Mouse (Mus musculus) thymus, adult 2 months (tissue): ENCODE measurements at regions not wholly inside any gene's neighbourhood (a gene's known extent, or its start where the extent isn't known, plus 50 kb on each side); places are given as distances from the start of the nearest gene placed in this dataset.

Experiments
- CTCF ChIP-seq: fragments of 200-500 bp; IDR thresholded peaks from 2 replicates; pipeline ENCODE4 v1.5.1; 2012; ENCODE audit warnings: mild to moderate bottlenecking, control low read depth, low read length, moderate library complexity, borderline replicate concordance; ENCODE audit not compliant: control insufficient read depth, poor library complexity, insufficient read depth; ENCODE audit errors: extremely low read depth
- POLR2A ChIP-seq: fragments of 200-500 bp; IDR thresholded peaks from 2 replicates; pipeline ENCODE4 v1.6.1; 2012; ENCODE audit warnings: mild to moderate bottlenecking, low read length, control low read depth, moderate library complexity; ENCODE audit not compliant: control insufficient read depth, poor library complexity, insufficient read depth; ENCODE audit errors: extremely low read depth

DNA sequence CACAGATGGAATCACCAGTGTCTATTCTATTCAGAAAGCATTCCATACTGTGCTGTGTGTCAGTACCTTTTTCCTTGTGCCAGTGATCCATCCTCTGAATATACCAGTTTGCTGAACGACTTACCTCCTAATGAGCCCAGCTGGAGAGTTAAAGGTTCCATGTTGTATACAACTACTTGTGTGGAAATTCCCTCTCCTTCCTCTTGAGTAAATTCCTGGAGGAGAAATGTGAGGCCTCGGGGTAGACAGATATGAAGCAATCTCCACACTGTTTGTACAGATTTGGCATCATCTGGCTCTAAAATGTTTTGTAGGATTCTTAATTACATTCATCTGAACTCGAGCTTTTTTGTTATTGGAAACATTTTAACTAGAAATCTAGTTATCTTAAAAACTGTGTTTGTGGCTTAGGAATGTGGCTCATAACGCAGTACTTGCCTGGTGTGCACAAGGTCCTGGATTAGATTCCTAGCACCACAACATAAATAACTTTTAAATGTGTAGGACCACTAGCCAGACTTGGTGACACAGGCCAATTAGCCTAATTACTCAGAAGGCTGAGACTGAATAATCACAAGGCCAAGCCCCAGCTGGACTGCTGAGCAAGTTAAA lies 70.0 kb upstream of the Lef1 start:
- no peak for TF ChIP-seq POLR2A
- TF ChIP-seq CTCF: no peak
